Mouse (Mus musculus): ENCODE results near the gene Hikeshi.

Hikeshi gene

DNA sequence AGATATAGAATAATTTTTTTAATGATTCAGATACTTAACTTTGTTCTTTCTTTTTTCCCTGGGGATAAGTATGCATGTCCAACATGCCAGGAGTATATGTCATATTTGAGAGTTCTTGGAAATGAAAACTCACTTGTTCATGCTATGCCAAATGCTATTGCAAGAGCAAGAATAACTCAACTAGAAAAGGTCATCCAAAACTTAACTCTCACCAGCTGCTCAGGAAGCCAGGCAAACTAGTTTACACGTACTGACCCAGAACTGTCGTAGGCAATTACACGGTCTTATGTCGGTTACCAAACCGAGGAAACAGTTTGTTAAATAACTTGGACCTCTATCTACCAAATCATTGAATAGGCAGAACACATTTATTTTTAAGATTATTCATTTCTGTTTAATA, 24.3 kb downstream of the Hikeshi start:
- no peak for DNase-seq (ENCODE audit: extremely low read depth, insufficient read length, low spot score)

DNA sequence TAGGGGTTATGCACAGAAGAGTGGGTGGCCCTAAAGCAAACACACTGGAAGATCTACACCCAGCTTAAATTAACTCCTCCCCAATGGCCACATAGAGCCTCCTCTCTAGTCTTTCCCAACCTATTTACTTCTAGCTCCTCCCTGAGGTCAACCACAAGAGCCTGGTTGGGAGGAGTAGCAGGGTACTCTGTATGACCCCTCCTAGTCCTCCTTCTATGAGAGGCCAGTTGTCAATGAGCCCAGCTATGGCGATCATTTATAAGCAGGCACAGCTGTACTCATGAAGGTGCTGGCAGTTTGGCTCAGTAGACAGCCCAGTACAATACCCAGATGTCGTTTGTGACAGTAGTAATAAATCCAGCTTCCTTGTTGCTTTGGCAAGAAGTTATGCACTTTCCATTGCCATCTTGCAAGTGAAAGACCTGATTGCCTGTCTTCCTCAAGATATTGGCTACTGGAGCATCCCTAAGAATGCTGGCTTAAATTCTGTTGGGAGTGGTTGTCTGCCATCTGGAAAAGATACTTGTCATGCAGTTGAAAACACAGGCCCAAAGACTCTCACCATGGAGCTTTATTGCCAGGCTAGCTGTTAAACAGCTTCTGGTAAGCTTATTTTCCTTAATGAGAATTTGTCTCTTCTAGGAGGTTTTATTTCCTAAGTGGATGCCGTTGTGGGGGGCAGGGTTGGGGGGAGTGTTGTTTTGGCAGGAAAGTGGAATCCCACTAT, 27.4 kb downstream of the Hikeshi start:
- DNase-seq (ENCODE audit: extremely low read depth, insufficient read length, low spot score), result no peak

DNA sequence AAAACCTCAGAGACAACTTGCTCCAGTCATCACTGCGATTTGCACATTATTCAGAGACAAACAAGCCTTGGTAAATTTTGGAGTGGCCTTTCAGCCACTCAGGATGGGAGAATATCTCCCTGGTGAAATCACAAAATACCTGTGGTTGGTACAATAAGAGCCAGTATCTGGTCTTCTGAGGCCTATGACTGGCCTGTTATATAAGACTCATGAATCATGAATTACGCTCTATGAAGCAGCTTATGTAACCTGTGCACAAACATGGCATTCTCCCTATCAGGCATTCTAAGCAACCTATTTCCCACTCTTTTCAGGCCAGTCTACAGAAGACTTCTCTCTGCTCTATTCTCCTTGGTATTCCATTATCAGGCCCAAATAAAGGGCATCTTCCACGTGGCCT, 28.6 kb downstream of the Hikeshi start:
- DNase-seq (ENCODE audit: extremely low read depth, insufficient read length, low spot score), result no peak

DNA sequence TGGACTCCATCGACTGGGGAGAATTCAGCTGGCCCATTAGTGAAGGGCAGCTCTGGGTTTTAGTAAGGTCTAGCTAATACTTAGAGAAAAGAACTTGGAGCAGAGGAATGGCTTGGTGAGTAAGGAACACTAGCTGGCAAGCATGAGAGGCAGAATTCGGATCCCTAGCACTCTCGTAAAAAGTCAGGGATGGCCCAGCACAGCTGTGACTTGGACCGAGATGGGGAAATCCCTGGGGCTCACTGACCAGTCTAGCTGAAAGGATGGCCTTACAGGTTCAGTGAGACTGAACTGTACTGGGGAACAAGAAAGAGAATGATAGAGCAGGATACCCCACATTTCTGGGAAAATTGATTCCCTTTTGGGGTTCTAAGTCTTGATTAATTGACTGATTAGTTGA, 31.3 kb downstream of the Hikeshi start:
- DNase-seq (ENCODE audit: extremely low read depth, insufficient read length, low spot score), result no peak

DNA sequence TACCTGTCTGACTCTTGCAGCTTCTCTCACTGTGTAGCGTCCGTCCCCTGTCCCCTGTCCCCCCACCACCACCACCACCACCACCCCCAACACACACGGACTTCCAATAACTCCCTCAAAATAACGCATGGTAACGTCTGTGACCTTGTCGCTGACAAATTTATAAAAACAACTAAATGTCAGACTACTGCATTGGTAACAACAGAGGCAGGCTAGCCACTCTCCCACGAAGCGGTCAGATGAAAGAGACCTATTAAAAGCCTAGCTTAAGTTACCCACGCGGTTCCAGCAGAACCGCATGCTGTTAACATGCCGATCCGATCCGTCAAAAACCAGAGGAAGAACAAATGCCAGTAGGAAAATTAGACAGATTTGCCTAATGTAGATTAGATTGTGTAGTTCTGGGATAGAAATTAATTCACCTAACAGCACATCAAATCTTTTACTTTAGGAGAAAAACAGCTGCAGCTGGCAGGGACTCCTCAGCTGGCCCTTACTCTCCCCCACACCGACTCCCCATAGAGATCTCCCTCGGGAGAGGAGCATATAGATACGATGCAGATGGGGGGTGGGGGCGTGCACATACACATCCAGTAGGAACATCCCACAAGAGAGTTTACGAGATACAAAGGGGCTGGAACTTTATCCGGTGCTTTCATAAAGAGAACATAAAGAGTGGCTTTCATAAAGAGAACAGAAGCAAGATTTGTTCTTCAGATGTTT, 31.9 kb downstream of the Hikeshi start:
- DNase-seq (ENCODE audit: extremely low read depth, insufficient read length, low spot score), result no peak

DNA sequence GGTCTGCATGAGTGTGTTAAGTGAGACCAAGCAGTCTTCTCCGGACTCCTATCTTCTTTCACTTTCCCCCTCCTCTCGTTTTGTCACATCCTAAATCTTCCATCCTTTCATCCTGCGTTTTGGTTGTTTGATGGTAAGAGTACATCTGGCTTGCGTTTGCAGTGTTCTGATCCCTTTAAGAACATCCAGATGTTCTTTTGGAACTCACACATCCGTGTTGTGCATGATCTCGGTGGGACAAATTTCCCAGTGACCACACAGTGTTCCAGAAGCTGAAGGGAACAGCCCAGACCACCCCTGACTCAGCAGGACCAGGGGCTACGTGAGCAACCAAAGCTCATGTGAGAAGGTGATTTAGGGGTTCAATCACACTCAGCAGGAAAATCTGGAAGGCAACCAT, 32.6 kb downstream of the Hikeshi start:
- DNase-seq (ENCODE audit: extremely low read depth, insufficient read length, low spot score), result no peak

DNA sequence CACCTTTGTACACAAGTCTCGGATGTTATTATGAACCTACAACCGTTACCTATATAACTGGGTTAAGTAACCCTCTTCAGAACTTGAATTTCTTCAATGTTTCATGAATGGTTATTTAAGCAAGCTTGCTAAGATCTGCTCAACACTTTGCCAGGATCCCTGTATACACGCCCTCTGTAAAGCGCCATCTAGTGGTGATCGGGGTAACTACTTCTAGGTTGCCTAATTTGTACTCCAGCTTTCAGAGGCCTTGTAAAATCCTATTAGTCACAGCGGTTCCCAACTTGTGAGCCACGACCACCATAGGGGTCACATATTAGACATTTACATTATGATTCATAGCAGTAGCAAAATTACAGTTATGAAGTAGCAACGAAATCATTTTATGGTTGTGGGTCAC, 33.1 kb downstream of the Hikeshi start:
- DNase-seq (ENCODE audit: extremely low read depth, insufficient read length, low spot score), result peak; percentile 31

DNA sequence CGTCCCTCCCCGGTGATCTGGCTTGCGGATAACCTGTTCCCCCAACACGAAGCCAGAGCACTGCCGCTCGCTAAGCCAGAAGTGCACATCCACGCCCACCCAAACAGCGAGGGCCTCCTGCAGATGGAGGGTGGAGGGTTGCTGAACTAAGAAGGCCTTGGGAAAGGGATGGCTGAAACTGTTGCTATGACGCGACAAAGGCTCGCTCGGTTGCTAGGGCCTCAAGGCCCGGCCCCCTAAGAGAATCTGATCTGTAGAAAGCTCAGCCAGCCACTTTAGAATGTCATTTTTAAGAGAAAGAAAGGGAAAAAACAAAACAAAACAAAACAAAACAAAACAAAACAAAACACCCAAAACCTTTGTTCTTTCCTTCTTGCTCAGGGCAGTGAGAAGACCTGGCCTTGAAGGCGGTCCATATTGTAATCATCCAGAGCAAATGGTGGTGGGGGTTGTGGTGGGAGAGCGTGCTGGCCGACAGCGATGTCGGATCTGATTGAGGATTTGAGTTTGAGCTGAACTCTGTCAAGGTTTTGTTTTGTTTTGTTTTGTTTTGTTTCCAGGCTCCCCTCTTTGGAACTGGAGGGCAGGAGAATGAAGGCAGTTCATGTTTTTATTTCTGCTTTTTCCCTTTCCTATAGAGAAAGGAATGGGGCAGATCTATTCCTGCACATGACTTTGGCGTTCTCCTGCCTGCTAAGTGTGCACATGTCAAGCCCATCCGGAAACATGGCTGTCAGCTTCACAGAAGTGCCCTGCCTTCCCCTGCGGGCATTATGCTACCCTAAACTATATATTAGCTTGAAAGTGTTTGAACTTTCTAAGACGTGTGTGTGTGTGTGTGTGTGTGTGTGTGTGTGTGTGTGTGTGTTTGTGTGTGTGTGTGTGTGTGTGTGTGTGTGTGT, 37.3 kb downstream of the Hikeshi start, which contains the start of gene Ccdc81:
Gene Ccdc81 (minus strand): TSS at position 188 of the 902 bp plus-strand sequence.
- DNase-seq (ENCODE audit: extremely low read depth, insufficient read length, low spot score), result no peak

DNA sequence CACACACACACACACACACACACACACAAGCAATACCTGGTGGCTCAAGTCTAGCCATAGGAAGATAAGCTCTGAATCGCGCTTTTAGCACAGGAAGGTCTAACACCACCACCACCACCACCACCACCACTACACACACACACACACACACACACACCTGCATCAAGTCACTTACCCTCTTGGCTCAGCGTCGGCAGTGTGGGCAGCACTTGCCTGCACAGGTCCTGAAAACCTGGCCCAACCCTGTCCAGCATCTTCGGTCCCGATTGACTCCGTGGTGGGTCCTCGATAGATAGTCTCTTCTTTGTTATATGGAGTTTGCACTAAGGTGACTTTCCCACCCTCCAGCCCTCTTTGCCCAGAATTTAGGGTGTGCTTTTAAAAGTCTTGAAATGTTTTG, 38.0 kb downstream of the Hikeshi start:
- no peak for DNase-seq (ENCODE audit: extremely low read depth, insufficient read length, low spot score)

DNA sequence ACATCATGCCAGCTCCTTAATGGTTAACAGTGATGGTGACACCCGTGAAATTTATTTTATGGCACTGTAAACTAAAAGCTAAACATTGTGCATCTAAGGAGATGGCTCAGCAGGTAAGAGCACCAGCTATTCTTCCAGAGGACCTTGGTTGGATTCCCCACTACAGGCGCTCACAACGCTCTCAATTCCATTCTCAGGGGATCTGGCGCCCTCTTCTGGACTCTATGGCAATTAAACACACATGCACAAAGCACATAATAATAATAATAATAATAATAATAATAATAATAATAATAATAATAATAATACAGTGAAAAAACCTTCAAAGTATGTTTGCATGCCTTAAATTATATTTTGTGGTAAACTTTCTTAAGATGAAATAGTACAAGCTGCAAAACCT, 49.1 kb downstream of the Hikeshi start:
- no peak for DNase-seq (ENCODE audit: extremely low read depth, insufficient read length, low spot score)

DNA sequence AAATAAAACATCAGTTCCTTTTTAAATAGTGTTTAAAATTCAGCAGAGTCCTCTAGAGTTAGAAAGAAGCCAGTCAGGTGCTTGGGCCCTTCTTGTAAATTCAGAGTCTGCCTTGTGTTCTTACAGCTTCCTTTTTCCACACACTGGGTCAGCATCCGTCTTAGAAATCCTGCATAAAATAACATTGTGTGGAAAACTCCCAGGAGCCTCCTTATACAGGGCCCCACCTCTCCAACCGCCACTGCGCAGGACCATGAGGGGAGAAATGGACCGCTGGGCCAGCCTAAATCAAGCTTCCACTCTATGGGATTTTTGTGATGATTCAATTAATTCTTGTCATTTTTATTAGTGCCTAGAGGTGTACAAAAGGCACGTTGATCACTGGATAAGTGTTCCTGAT, 49.6 kb downstream of the Hikeshi start:
- no peak for DNase-seq (ENCODE audit: extremely low read depth, insufficient read length, low spot score)

DNA sequence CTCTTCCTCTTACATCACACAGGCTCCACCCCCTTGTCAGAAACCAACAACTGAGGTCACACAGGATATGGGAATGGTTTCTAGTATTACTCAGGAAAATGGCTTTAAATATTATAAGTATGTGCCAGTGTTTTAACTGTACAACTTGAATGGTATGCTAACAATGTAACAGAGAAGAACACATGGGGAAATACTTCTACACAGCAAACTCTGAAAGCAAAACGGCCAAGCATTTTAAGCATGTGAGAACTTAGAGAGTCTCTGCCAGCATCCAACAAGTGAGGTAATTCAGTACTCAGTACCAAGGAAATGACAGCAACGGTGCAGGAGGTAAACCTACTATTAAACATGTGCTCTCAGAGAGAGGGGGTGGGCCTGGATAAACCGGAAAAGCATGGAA, 56.5 kb downstream of the Hikeshi start:
- DNase-seq (ENCODE audit: extremely low read depth, insufficient read length, low spot score), result peak; percentile 42

DNA sequence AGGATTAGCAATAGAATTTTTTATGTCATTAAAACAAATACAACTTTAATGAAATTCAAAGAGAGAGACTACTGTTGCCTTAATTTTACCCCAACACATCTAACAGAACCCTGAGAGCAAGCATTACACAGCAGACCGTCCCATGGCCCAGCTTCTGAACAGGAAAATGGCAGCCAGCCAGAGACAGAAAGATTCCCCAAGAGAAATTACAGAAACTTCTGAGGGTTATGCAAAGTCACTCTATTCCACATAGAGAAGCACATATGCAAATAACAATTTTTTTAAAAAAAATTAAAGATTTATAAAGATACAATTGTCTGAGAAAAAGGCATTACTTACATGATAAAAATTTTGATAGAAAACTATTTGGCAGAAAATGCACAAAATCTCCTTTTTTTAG, 61.3 kb downstream of the Hikeshi start:
- no peak for DNase-seq (ENCODE audit: extremely low read depth, insufficient read length, low spot score)

All from 3134 (cell line).